Mouse (Mus musculus) bone marrow, adult 2 months (tissue): ENCODE measurements at regions not wholly inside any gene's neighbourhood (a gene's known extent, or its start where the extent isn't known, plus 50 kb on each side); places are given as distances from the start of the nearest gene placed in this dataset.

ENCODE experiments used
- CTCF ChIP-seq: fragments of 200-500 bp; IDR thresholded peaks from 2 replicates; pipeline ENCODE4 v1.5.1; 2011; ENCODE audit warnings: low read length, control low read depth; ENCODE audit not compliant: control insufficient read depth, insufficient read depth
- POLR2A ChIP-seq: fragments of 200-500 bp; IDR thresholded peaks from 2 replicates; pipeline ENCODE4 v1.6.1; 2011; ENCODE audit warnings: low read depth, mild to moderate bottlenecking, control low read depth, low read length, borderline replicate concordance; ENCODE audit not compliant: control insufficient read depth

DNA sequence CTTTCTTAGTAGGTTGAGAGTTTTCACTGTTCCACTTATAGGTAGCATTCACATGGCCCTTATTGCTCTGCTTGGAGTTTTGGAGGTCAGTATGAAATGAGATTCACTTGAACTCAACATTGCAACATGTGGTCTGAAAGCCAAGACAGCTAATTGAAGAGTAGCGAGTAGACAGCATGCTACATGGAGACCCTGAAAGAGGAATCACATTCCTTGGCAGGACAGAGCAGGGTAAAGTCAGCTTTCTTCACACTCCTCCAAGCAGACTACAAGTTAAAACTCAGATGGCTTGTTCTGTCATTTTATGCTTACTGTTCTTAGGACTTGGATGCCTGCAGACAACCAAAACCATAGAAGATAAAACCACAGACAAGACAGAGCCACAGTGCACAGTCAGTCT, 91.1 kb upstream of the Rnd3 start:
- TF ChIP-seq POLR2A (no peak), CTCF (no peak)
